Mouse (Mus musculus): ENCODE results near the gene Ggnbp2.

- no peak for TF ChIP-seq CTCF (IDR thresholded peaks at IDR 0.05; ENCODE audit: extremely low read depth, insufficient read depth, insufficient read length, insufficient replicate concordance)
- TF ChIP-seq POLR2A (IDR thresholded peaks at IDR 0.05; ENCODE audit: low read depth, low read length) = no peak
Observed at GRCm38 (mm10) chr11:84821131-84821770, 49.4 kb downstream of the Ggnbp2 start.
